Mouse (Mus musculus) lung, postnatal 0 days (tissue): Measurements from ENCODE around the gene Hoxc6.

Experiments
- CTCF ChIP-seq: IDR thresholded peaks from 2 replicates; pipeline ENCODE4 v1.5.1; 2016; ENCODE audit warnings: antibody characterized with exemption, mild to moderate bottlenecking
- EP300 ChIP-seq: IDR thresholded peaks from 2 replicates; pipeline ENCODE4 v1.6.1; 2016; ENCODE audit warnings: antibody characterized with exemption, mild to moderate bottlenecking, control low read depth

DNA sequence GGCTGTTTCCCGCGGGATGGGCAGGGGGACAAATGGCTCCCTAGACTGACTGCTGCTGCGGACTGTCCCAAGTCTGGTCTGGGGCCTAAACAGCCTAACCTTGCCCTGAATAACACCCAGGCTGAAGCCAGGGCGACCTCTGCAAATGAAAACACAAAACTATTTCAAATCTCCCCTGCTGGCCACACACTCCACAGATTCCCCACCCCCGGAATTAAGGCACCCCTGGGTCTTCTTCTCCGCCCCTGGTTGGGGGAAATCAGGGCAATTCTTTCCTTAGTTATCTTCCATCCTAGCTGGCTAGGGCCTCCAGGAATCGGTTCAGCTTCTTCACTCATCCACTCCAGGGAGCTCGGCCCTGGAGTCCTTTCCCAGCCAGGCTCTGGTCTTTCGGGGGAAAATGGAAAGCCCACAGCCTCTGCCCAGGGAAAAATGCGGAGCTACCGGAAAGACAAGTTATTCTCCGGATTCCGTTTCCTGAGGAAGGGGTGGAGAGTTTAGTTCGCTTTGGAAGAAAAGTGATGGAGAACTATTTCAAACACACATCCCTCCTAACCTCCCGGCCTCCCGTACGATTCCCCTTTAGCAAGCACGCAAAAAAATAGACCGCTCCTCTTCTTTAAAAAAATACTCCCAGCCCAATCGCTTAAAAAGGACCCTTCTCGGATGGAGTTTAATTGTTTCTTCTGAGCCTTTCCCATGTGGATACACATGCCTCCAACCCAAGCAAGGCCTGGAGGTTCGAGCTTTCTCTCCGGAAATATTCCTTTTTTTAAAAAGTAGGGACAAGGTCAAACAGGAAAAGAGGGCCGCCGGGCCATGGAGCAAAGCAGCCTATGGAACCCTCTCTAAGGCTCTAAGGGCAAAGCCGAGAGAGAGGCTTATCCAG is 32.8 kb upstream of the Hoxc6 start:
- TF ChIP-seq CTCF (no peak), EP300 (no peak)
